Mouse (Mus musculus) ovary, postnatal 14 days (tissue): ENCODE measurements around the gene Zfp943.

Experiments used
- DNase-seq: peaks from one replicate; pipeline ENCODE4 v3.0.0; 2022; ENCODE audit warnings: low spot score

The Zfp943 gene

GRCm38 (mm10) chr17:21962107-21962907, at the start of gene Zfp943, which contains the start of gene Zfp942:
Zfp943 (plus strand) TSS chr17:21962552.
Zfp942 (minus strand) TSS chr17:21962464.
- peak; percentile 63 for DNase-seq

- no peak for DNase-seq
Measured at GRCm38 (mm10) chr17:21963302-21963701, 950 bp downstream of the Zfp943 start.

GRCm38 (mm10) chr17:22035594-22035993, 73.2 kb downstream of the Zfp943 start:
- peak; percentile 7 for DNase-seq

- DNase-seq: no peak
Measured at GRCm38 (mm10) chr17:22049403-22049802, 87.1 kb downstream of the Zfp943 start.

GRCm38 (mm10) chr17:22053211-22053610, 90.9 kb downstream of the Zfp943 start:
- DNase-seq: no peak

- peak; percentile 17 for DNase-seq
Measured at GRCm38 (mm10) chr17:22081031-22081631, 118.8 kb downstream of the Zfp943 start.

GRCm38 (mm10) chr17:22083224-22083623, 120.9 kb downstream of the Zfp943 start:
- peak; percentile 19 for DNase-seq

GRCm38 (mm10) chr17:22118770-22119169, 156.4 kb downstream of the Zfp943 start:
- no peak for DNase-seq
